Mouse (Mus musculus) WW6 (cell line): ENCODE measurements around the gene Olfr97.
A peak's percentile ranks its signal among the peaks of the same experiment; 100 is the strongest.

Experiments used
- DNase-seq: peaks from one replicate; pipeline ENCODE4 v3.0.0-alpha.2; 2013; ENCODE audit warnings: low read depth, low spot score

The Olfr97 gene

GRCm38 (mm10) chr17:37196845-37197724 is 40.0 kb downstream of the Olfr97 start:
- no peak for DNase-seq

DNA sequence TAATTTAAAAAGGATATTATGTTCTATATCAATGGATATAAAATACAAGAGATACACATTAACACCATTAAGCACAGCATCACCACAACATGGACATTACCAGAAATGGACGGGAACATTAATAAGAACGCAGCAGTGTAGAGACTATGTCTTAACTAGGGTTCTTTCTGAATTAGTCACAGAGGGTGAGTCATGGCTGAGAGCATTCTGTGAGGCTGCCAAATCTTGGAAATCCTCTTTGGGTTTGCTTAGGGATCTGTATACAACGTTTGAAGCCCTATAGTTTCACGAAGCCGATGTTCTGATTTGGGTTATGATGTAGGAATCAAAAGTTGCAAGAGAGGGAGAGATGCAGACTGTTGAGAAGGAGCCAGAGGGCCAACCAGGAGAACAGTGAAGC is 42.3 kb downstream of the Olfr97 start:
- DNase-seq, result no peak

DNA sequence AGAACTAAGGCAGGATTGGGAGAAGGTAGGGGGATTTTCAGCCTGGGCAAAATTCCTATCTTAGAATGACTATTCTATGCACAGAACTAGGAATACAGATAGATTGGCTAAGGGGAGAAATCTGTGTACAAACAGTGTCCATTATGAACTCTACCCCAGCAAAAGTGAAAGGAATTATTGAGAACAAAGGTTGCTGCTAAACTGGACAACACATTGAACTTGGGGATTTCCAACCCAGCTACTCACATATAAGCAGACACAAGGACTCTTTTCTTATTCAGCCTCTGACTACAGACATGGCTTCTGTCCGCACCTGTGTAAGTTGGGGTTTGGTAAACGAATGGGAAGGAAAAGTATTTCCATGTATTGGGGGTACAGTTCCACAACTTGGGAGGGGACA is 43.5 kb downstream of the Olfr97 start, which contains the start of gene Ubd:
Gene Ubd (plus strand): TSS at position 237 of the 400 bp plus-strand sequence.
- DNase-seq, result no peak

- DNase-seq, result no peak
Measured at GRCm38 (mm10) chr17:37193032-37193431, 44.1 kb downstream of the Olfr97 start.

GRCm38 (mm10) chr17:37190711-37191110 is 46.4 kb downstream of the Olfr97 start:
- DNase-seq, result peak; percentile 78

DNA sequence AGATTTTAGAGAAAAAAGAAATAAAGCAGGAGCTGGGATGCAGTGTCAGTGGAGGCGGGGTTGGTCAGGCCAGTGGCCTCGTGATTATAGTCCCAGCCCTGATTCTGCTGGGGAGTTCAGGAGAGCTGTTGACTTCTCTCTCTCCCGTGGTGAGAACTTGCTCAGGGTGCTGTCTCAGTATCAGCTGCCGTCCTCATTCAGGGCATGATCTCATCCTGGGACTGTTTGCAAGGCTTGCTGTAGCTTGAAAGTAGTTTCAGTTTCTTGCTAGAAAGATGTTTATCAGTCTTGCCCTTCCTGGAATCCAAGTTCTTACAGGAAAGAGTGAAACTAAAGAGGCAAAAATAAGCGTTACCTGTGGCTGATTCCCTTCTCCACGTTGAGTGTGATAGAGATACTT is 51.7 kb downstream of the Olfr97 start:
- DNase-seq, result no peak
